Mouse (Mus musculus): ENCODE data around the gene Elovl7.

DNA sequence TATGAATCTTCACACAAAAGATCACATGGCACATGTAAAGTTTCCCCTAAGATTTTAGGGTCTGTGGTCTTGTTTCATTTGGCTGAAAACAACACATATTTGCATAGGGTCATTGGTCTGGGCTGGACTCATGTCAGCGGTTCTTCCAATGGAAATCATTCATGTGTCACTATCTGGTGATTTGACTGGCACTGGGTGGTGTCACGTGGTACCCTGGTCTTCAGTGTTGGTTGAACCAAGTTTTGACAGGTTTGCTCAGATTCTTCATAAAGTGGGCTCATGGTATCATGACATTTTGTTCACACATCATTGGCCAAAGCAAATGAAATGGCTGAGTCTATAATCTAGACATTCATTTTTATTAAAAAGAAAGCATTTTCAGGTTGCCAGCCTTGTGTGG is 103.2 kb downstream of the Elovl7 start:
- TF ChIP-seq USF1 (IDR thresholded peaks at IDR 0.05; ENCODE audit: low read depth) = no peak
- no peak for TF ChIP-seq CTCF (IDR thresholded peaks at IDR 0.05; ENCODE audit: control insufficient read depth, insufficient read depth, insufficient read length)

Data from C2C12 (cell line).